Mouse (Mus musculus) midbrain, embryonic 16.5 days (tissue): ENCODE measurements around the gene Foxp1. TPM values are rescaled to one million over a fixed set of nuclear protein-coding genes. Genes with fewer than 3 reads are reported as not detected.

ENCODE experiments used
- ATAC-seq: fragments of 200-750 bp; cut with Nextera tagmentation; 2 replicates; pipeline ENCODE4 v1.8.0; 2017; ENCODE audit warnings: moderate TSS enrichment
- H3K27ac ChIP-seq: fragments of 300-500 bp; sonication (generic); 2 replicates; pipeline ENCODE4 v1.5.1; 2014; ENCODE audit warnings: mild to moderate bottlenecking, low read length, mixed read lengths
- H3K27me3 ChIP-seq: fragments of 300-500 bp; sonication (generic); 2 replicates; pipeline ENCODE4 v1.6.1; 2014; ENCODE audit warnings: low read depth, low read length, mixed read lengths; ENCODE audit not compliant: control insufficient read depth, insufficient read depth
- H3K36me3 ChIP-seq: fragments of 300-500 bp; sonication (generic); 2 replicates; pipeline ENCODE4 v1.6.1; 2014; ENCODE audit warnings: mild to moderate bottlenecking, low read length, moderate library complexity, mixed read lengths; ENCODE audit not compliant: control insufficient read depth, insufficient read depth
- H3K4me1 ChIP-seq: fragments of 300-500 bp; sonication (generic); 2 replicates; pipeline ENCODE4 v1.6.1; 2014; ENCODE audit warnings: mild to moderate bottlenecking, low read length, mixed read lengths; ENCODE audit not compliant: control insufficient read depth, insufficient read depth
- H3K4me2 ChIP-seq: fragments of 300-500 bp; sonication (generic); 2 replicates; pipeline ENCODE4 v1.6.1; 2014; ENCODE audit warnings: mild to moderate bottlenecking, low read length, mixed read lengths
- H3K4me3 ChIP-seq: fragments of 300-500 bp; sonication (generic); 2 replicates; pipeline ENCODE4 v1.5.1; 2014; ENCODE audit warnings: low read depth, mild to moderate bottlenecking, low read length, moderate library complexity, mixed read lengths
- H3K9ac ChIP-seq: fragments of 300-500 bp; sonication (generic); 2 replicates; pipeline ENCODE4 v1.6.1; 2014; ENCODE audit warnings: low read depth, low read length, mixed read lengths
- H3K9me3 ChIP-seq: fragments of 300-500 bp; sonication (generic); replicated peaks from 2 replicates; pipeline ENCODE4 v1.6.1; 2014; ENCODE audit warnings: mild to moderate bottlenecking, low read length, mixed read lengths; ENCODE audit not compliant: control insufficient read depth, poor library complexity, severe bottlenecking
- WGBS: fragments of 180-500 bp; shearing (Covaris S2); extraction: QIAGEN DNeasy Blood & Tissue Kit; methylation state at CpG from one replicate; pipeline ENCODE4 v1.1.7; 2014; 5-methylcytosine and 5-hydroxymethylcytosine counted together
- polyA plus RNA-seq: library from polyadenylated mRNA; unstranded; fragments of >200 nt; fragmentation: Nextera tagmentation; extraction: Ambion mirVana; gene quantifications from 2 replicates; pipeline ENCODE4 v1.2.1, GENCODE M21; 2015

The Foxp1 gene
- polyA plus RNA-seq, 1 experiment from 2014 or later, result 79.8 TPM

- H3K9me3 ChIP-seq, result no peaks in the 10 kb centered on the region
- H3K4me3 ChIP-seq, result no peak overlapping the region
- no peaks in the 10 kb centered on the region for H3K4me1 ChIP-seq
- ATAC-seq, result no peak
- no peak overlapping the region for H3K27ac ChIP-seq
- H3K4me2 ChIP-seq, result no peak overlapping the region
- H3K36me3 ChIP-seq, result no peaks in the 10 kb centered on the region
- no peak overlapping the region for H3K9ac ChIP-seq
- WGBS, result 92% methylated on average over 9 of the region's 9 CpGs
- no peaks in the 10 kb centered on the region for H3K27me3 ChIP-seq
Measured at GRCm38 (mm10) chr6:99359036-99359698, 163.4 kb downstream of the Foxp1 start.

GRCm38 (mm10) chr6:99357931-99358330 lies 164.6 kb downstream of the Foxp1 start:
- H3K4me3 ChIP-seq, result no peak overlapping the region
- H3K4me2 ChIP-seq, result no peak overlapping the region
- no peak overlapping the region for H3K9ac ChIP-seq
- H3K27me3 ChIP-seq, result no peaks in the 10 kb centered on the region
- WGBS, result 93% methylated on average over 2 of the region's 2 CpGs
- no peaks in the 10 kb centered on the region for H3K9me3 ChIP-seq
- no peaks in the 10 kb centered on the region for H3K4me1 ChIP-seq
- H3K36me3 ChIP-seq, result no peaks in the 10 kb centered on the region
- ATAC-seq, result no peak
- H3K27ac ChIP-seq, result no peak overlapping the region

GRCm38 (mm10) chr6:99354338-99354737 lies 168.2 kb downstream of the Foxp1 start:
- no peak for ATAC-seq
- Histone ChIP-seq H3K9ac (no peak overlapping the region), H3K4me1 (no peaks in the 10 kb centered on the region), H3K36me3 (no peaks in the 10 kb centered on the region), H3K4me2 (no peak overlapping the region), H3K9me3 (no peaks in the 10 kb centered on the region), H3K27ac (no peak overlapping the region), H3K27me3 (no peaks in the 10 kb centered on the region), H3K4me3 (no peak overlapping the region)
- 68% methylated on average over 2 of the region's 2 CpGs for WGBS

GRCm38 (mm10) chr6:99353441-99353840 lies 169.1 kb downstream of the Foxp1 start:
- Histone ChIP-seq H3K9ac (no peak overlapping the region), H3K36me3 (no peaks in the 10 kb centered on the region), H3K4me3 (no peak overlapping the region), H3K9me3 (no peaks in the 10 kb centered on the region), H3K27ac (no peak overlapping the region), H3K4me1 (no peaks in the 10 kb centered on the region), H3K4me2 (no peak overlapping the region), H3K27me3 (no peaks in the 10 kb centered on the region)
- WGBS, result 80% methylated on average over 2 of the region's 2 CpGs
- ATAC-seq, result no peak

GRCm38 (mm10) chr6:99350566-99350965 lies 172.0 kb downstream of the Foxp1 start:
- Histone ChIP-seq H3K4me3 (no peak overlapping the region), H3K9me3 (no peaks in the 10 kb centered on the region), H3K27me3 (no peaks in the 10 kb centered on the region), H3K4me1 (no peaks in the 10 kb centered on the region), H3K4me2 (no peak overlapping the region), H3K9ac (no peak overlapping the region), H3K36me3 (no peaks in the 10 kb centered on the region), H3K27ac (no peak overlapping the region)
- no peak for ATAC-seq
- 90% methylated on average over 3 of the region's 3 CpGs for WGBS

- Histone ChIP-seq H3K4me3 (no peak overlapping the region), H3K4me1 (no peaks in the 10 kb centered on the region), H3K27ac (no peak overlapping the region), H3K9ac (no peak overlapping the region), H3K4me2 (no peak overlapping the region), H3K36me3 (no peaks in the 10 kb centered on the region), H3K27me3 (no peaks in the 10 kb centered on the region), H3K9me3 (no peaks in the 10 kb centered on the region)
- 91% methylated on average over 5 of the region's 5 CpGs for WGBS
- ATAC-seq, result no peak
Measured at GRCm38 (mm10) chr6:99350156-99350555, 172.4 kb downstream of the Foxp1 start.

GRCm38 (mm10) chr6:99347836-99348235 lies 174.7 kb downstream of the Foxp1 start:
- Histone ChIP-seq H3K36me3 (no peaks in the 10 kb centered on the region), H3K4me2 (no peak overlapping the region), H3K4me3 (no peak overlapping the region), H3K27me3 (no peaks in the 10 kb centered on the region), H3K9me3 (no peaks in the 10 kb centered on the region), H3K4me1 (no peaks in the 10 kb centered on the region), H3K9ac (no peak overlapping the region), H3K27ac (no peak overlapping the region)
- WGBS, result 51% methylated on average over 10 of the region's 10 CpGs
- ATAC-seq, result no peak

- WGBS, result 97% methylated on average over 7 of the region's 7 CpGs
- ATAC-seq, result no peak
Measured at GRCm38 (mm10) chr6:99344966-99345365, 177.6 kb downstream of the Foxp1 start.

GRCm38 (mm10) chr6:99344357-99344756 lies 178.2 kb downstream of the Foxp1 start:
- WGBS, result 92% methylated on average over 3 of the region's 3 CpGs
- H3K27ac ChIP-seq, result no peak overlapping the region
- no peak overlapping the region for H3K4me2 ChIP-seq
- no peaks in the 10 kb centered on the region for H3K36me3 ChIP-seq
- H3K4me3 ChIP-seq, result no peak overlapping the region
- peaks cover 3% of the 10 kb centered on the region for H3K4me1 ChIP-seq
- no peak for ATAC-seq
- H3K9me3 ChIP-seq, result no peaks in the 10 kb centered on the region
- H3K27me3 ChIP-seq, result no peaks in the 10 kb centered on the region
- H3K9ac ChIP-seq, result no peak overlapping the region

More at GRCm38 (mm10) chr6:99344966-99345365, 177.6 kb downstream of the Foxp1 start:
- Histone ChIP-seq H3K27ac (no peak overlapping the region), H3K9ac (no peak overlapping the region), H3K36me3 (no peaks in the 10 kb centered on the region), H3K4me3 (no peak overlapping the region), H3K9me3 (no peaks in the 10 kb centered on the region), H3K4me1 (no peaks in the 10 kb centered on the region), H3K27me3 (no peaks in the 10 kb centered on the region), H3K4me2 (no peak overlapping the region)
